Mouse (Mus musculus): ENCODE results near the gene Polr3a. TPM values are rescaled to one million over a fixed set of nuclear protein-coding genes. Genes with fewer than 3 reads are reported as not detected.
A peak's percentile ranks its signal among the peaks of the same experiment; 100 is the strongest.

Polr3a gene
- total and polyA plus RNA-seq, 3 experiments = 11.6 to 18.4 (median 15.9) TPM

GRCm38 (mm10) chr14:24510679-24511078, 23.8 kb upstream of the Polr3a start:
- Histone ChIP-seq H3K27ac (ENCODE audit: insufficient read depth, low read depth) (no peak overlapping the region), H3K9ac (ENCODE audit: insufficient read depth, low read depth) (no peak overlapping the region), H3K36me3 (replicated peaks in 1 of 2; ENCODE audit: control insufficient read depth in 1 of 2, insufficient read depth in 1 of 2, low read length in 1 of 2) (no peaks in the 10 kb centered on the region), H3K79me2 (replicated peaks; ENCODE audit: control insufficient read depth, extremely low read depth, insufficient read depth, poor library complexity, severe bottlenecking) (no peaks in the 10 kb centered on the region), H3K4me3 (replicated peaks in 1 of 3; ENCODE audit: low read depth in 2 of 3, low read length in 2 of 3, poor library complexity in 1 of 3) (no peak overlapping the region), H3K27me3 (replicated peaks) (peaks cover 1% of the 10 kb centered on the region), H3K9me3 (replicated peaks; ENCODE audit: low read length) (peaks cover 6% of the 10 kb centered on the region), H3K4me1 (ENCODE audit: control insufficient read depth in 1 of 2, insufficient read depth in 2 of 2) (no peaks in the 10 kb centered on the region), H3K4me2 (ENCODE audit: insufficient read depth, low read depth, poor library complexity, severe bottlenecking) (no peak overlapping the region)
- TF ChIP-seq BHLHE40 (IDR thresholded peaks at IDR 0.05; ENCODE audit: low read depth, low read length) (no peak), ZMIZ1 (IDR thresholded peaks at IDR 0.05; ENCODE audit: low read depth, low read length) (no peak), ZNF384 (IDR thresholded peaks at IDR 0.05; ENCODE audit: low read depth, low read length) (no peak), USF1 (IDR thresholded peaks at IDR 0.05; ENCODE audit: low read depth, low read length) (no peak), NELFE (IDR thresholded peaks at IDR 0.05; ENCODE audit: low read depth, low read length) (no peak), ZC3H11A (IDR thresholded peaks at IDR 0.05; ENCODE audit: low read depth, low read length) (no peak), TBP (conservative IDR thresholded peaks at IDR 0.05; ENCODE audit: low read depth, low read length) (no peak), UBTF (IDR thresholded peaks at IDR 0.05; ENCODE audit: low read depth, low read length) (no peak), ZKSCAN1 (IDR thresholded peaks at IDR 0.05; ENCODE audit: borderline replicate concordance, low read depth, low read length) (no peak), PAX5 (IDR thresholded peaks at IDR 0.05; ENCODE audit: low read length) (no peak), TCF12 (IDR thresholded peaks at IDR 0.05; ENCODE audit: low read depth, low read length) (no peak), POLR2AphosphoS2 (IDR thresholded peaks at IDR 0.05; ENCODE audit: low read depth, low read length) (no peak), NRF1 (IDR thresholded peaks at IDR 0.05; ENCODE audit: low read depth, low read length) (no peak), SIN3A (IDR thresholded peaks at IDR 0.05; ENCODE audit: low read length) (no peak), POLR2A (IDR thresholded peaks at IDR 0.05; ENCODE audit: low read depth, low read length) (no peak), JUND (conservative IDR thresholded peaks at IDR 0.05; ENCODE audit: low read depth, low read length) (no peak)
- dilution Hi-C loops (cut with MboI; ENCODE audit: extremely low pct_ligation_motif_present, extremely low pct_unique_long_range_greater_than_20kb, low sequenced_read_pairs) (no loop called here), in situ Hi-C loops (cut with MboI; ENCODE audit: low pct_ligation_motif_present, low pct_unique_long_range_greater_than_20kb, low sequenced_read_pairs) (no loop called here)
- no peak for DNase-seq (ENCODE audit: extremely low read depth)

DNA sequence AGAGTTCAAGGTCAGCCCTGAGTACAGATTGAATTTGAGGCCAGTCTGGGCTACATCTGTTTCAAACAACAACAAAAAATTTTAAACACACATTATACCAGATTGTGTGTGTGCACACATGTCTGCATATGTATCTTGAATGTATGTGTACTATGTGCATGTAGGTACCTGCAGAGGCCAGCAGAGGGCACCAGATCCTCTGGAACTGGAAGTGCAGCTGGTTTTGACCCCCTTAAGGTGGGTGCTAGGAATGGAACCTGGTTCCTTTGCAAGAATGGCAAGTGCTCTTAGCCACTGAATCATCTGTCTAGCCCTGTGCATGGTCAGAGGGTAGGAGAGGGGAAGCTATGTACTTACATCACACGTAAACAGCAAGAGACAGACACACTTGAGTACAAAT, 23.4 kb upstream of the Polr3a start:
- H3K4me1 ChIP-seq (ENCODE audit: control insufficient read depth in 1 of 2, insufficient read depth in 2 of 2) = no peaks in the 10 kb centered on the region
- H3K9me3 ChIP-seq (replicated peaks; ENCODE audit: low read length) = peaks cover 6% of the 10 kb centered on the region
- H3K9ac ChIP-seq (ENCODE audit: insufficient read depth, low read depth) = no peak overlapping the region
- H3K79me2 ChIP-seq (replicated peaks; ENCODE audit: control insufficient read depth, extremely low read depth, insufficient read depth, poor library complexity, severe bottlenecking) = no peaks in the 10 kb centered on the region
- dilution Hi-C loops (cut with MboI; ENCODE audit: extremely low pct_ligation_motif_present, extremely low pct_unique_long_range_greater_than_20kb, low sequenced_read_pairs) = no loop called here
- TF ChIP-seq SIN3A (IDR thresholded peaks at IDR 0.05; ENCODE audit: low read length) (no peak), MEF2A (IDR thresholded peaks at IDR 0.05; ENCODE audit: borderline replicate concordance, low read depth, low read length) (no peak), RCOR1 (conservative IDR thresholded peaks at IDR 0.05; ENCODE audit: low read depth, low read length) (no peak), CTCF (conservative IDR thresholded peaks at IDR 0.05 in 1 of 2, IDR thresholded peaks at IDR 0.05 in 1 of 2; ENCODE audit: low read depth in 2 of 2, low read length in 2 of 2) (peak; percentile 47 to 53), SMC3 (IDR thresholded peaks at IDR 0.05; ENCODE audit: low read depth, low read length) (peak; percentile 34; the same call in 1 of the 2 replicates), POLR2A (IDR thresholded peaks at IDR 0.05; ENCODE audit: low read depth, low read length) (no peak), GABPA (IDR thresholded peaks at IDR 0.05; ENCODE audit: insufficient replicate concordance, low read depth, low read length) (no peak), MAZ (IDR thresholded peaks at IDR 0.05; ENCODE audit: low read depth, low read length) (no peak), TCF12 (IDR thresholded peaks at IDR 0.05; ENCODE audit: low read depth, low read length) (no peak), HCFC1 (IDR thresholded peaks at IDR 0.05; ENCODE audit: low read depth, low read length) (no peak), RAD21 (IDR thresholded peaks at IDR 0.05; ENCODE audit: low read depth, low read length) (peak; percentile 36), ELF1 (IDR thresholded peaks at IDR 0.05; ENCODE audit: low read depth, low read length) (no peak), NRF1 (IDR thresholded peaks at IDR 0.05; ENCODE audit: low read depth, low read length) (no peak), BHLHE40 (IDR thresholded peaks at IDR 0.05; ENCODE audit: low read depth, low read length) (no peak), KAT2A (IDR thresholded peaks at IDR 0.05; ENCODE audit: insufficient replicate concordance, low read length) (no peak), TBP (conservative IDR thresholded peaks at IDR 0.05; ENCODE audit: low read depth, low read length) (no peak)
- in situ Hi-C loops (cut with MboI; ENCODE audit: low pct_ligation_motif_present, low pct_unique_long_range_greater_than_20kb, low sequenced_read_pairs) = no loop called here
- no peak overlapping the region for H3K4me3 ChIP-seq (replicated peaks in 1 of 3; ENCODE audit: low read depth in 2 of 3, low read length in 2 of 3, poor library complexity in 1 of 3)
- no peaks in the 10 kb centered on the region for H3K36me3 ChIP-seq (replicated peaks in 1 of 2; ENCODE audit: control insufficient read depth in 1 of 2, insufficient read depth in 1 of 2, low read length in 1 of 2)
- peaks cover 1% of the 10 kb centered on the region for H3K27me3 ChIP-seq (replicated peaks)
- H3K27ac ChIP-seq (ENCODE audit: insufficient read depth, low read depth) = no peak overlapping the region
- no peak for DNase-seq (ENCODE audit: extremely low read depth)
- no peak overlapping the region for H3K4me2 ChIP-seq (ENCODE audit: insufficient read depth, low read depth, poor library complexity, severe bottlenecking)
